Mouse (Mus musculus) adrenal gland, postnatal 0 days (tissue): Measurements from ENCODE around the gene Gnb4. TPM values are rescaled to one million over a fixed set of nuclear protein-coding genes. Genes with fewer than 3 reads are reported as not detected.

ENCODE experiments used
- polyA plus RNA-seq: library from polyadenylated mRNA; unstranded; fragments of >200 nt; fragmentation: Nextera tagmentation; extraction: Ambion mirVana; gene quantifications from 2 replicates; pipeline ENCODE4 v1.2.1, GENCODE M21; 2015

Gnb4 gene
- polyA plus RNA-seq = 57.7 and 73.1 TPM in 2 replicates

GRCm38 (mm10) chr3:32616331-32617052 is at the start of gene Gnb4:
Gene Gnb4 (minus strand): TSS chr3:32616585.

Other genes starting within 250 kb of the Gnb4 start
- 8.8 and 10.3 TPM in 2 replicates for gene Pik3ca, start 218.9 kb downstream of the Gnb4 start, polyA plus RNA-seq
- gene Kcnmb3, start 124.4 kb downstream of the Gnb4 start, polyA plus RNA-seq = not detected in 2 replicates
- gene Zfp639, start 106.3 kb downstream of the Gnb4 start, polyA plus RNA-seq = 35.6 and 39.6 TPM in 2 replicates
- 18.7 and 29.9 TPM in 2 replicates for gene Mfn1, start 87.1 kb downstream of the Gnb4 start, polyA plus RNA-seq
- gene Actl6a, start 89.7 kb upstream of the Gnb4 start, polyA plus RNA-seq = 59.3 and 86.5 TPM in 2 replicates
- 544 and 629 TPM in 2 replicates for gene Ndufb5, start 120.4 kb upstream of the Gnb4 start, polyA plus RNA-seq
- gene Mrpl47, start 121.0 kb upstream of the Gnb4 start, polyA plus RNA-seq = 42.7 and 64.2 TPM in 2 replicates
- 1.6 and 2.8 TPM in 2 replicates for gene Usp13, start 201.0 kb upstream of the Gnb4 start, polyA plus RNA-seq